Mouse (Mus musculus): ENCODE data around the gene Rnf38. TPM values are rescaled to one million over a fixed set of nuclear protein-coding genes. Genes with fewer than 3 reads are reported as not detected.
A peak's percentile ranks its signal among the peaks of the same experiment; 100 is the strongest.

Rnf38 gene
- polyA plus RNA-seq, 1 experiment = 293 TPM

DNA sequence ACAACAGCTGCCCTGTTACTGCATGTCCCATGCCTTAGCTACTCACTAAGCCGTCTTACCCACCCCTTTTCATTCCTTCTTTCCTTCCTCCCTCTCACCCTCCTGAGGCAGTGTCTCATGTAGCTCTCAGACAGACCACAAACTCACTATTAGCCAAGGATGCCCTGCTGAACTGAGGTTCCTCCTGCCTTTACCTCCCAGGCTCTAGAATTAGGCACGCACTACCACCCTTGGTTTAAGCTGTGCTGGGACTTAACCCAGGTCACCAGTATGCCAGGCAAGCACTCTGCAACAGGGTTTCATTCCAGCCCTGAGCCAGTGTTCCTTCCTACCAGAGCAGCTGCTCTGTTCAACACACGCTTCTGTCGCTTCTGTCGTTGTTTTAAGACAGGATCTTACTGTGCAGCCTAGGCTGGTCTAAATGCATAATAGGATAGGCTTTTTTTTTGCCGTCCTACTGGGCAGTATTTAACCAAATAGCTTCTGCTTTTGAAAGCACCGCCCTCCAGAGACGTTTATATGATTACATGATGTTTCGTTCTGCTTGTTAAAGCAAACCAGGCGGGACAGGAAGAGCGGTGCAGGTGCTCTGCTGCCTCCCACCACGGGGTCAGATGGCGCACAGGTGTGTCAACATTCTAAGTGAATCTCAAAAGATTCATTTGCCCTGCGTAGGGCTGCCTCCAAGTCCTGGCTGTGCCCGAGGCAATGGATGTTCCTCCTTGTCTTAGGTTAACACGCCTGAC is 120.0 kb downstream of the Rnf38 start:
- TF ChIP-seq CTCF (IDR thresholded peaks at IDR 0.05; ENCODE audit: borderline replicate concordance, extremely low read depth, insufficient read depth, insufficient read length) = no peak
- no peak for TF ChIP-seq POLR2A (IDR thresholded peaks at IDR 0.05; ENCODE audit: borderline replicate concordance, extremely low read depth, insufficient read depth, insufficient read length, poor library complexity, severe bottlenecking)
- DNase-seq (ENCODE audit: low read depth) = peak; percentile 31

DNA sequence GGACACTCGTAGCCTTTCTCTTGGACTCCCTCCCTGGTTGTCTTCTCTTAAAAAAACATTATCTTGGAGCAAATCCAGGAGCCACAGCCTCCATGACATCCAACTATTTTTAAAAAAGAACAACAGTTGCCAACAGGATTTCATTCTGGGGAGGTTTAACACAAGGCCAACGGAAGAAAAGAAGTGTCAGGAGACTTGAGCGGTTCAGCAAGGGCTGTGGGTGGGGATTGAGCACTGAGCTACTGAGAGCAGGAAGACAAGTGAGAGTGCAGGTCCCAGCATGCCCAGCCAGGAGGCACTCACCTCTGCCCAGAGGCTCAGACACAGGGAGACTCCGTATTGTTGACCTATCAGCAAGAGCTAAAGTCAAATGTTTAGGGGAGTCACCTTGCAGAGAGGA is 120.8 kb downstream of the Rnf38 start:
- DNase-seq (ENCODE audit: low read depth) = no peak
- no peak for TF ChIP-seq POLR2A (IDR thresholded peaks at IDR 0.05; ENCODE audit: borderline replicate concordance, extremely low read depth, insufficient read depth, insufficient read length, poor library complexity, severe bottlenecking)
- no peak for TF ChIP-seq CTCF (IDR thresholded peaks at IDR 0.05; ENCODE audit: borderline replicate concordance, extremely low read depth, insufficient read depth, insufficient read length)

DNA sequence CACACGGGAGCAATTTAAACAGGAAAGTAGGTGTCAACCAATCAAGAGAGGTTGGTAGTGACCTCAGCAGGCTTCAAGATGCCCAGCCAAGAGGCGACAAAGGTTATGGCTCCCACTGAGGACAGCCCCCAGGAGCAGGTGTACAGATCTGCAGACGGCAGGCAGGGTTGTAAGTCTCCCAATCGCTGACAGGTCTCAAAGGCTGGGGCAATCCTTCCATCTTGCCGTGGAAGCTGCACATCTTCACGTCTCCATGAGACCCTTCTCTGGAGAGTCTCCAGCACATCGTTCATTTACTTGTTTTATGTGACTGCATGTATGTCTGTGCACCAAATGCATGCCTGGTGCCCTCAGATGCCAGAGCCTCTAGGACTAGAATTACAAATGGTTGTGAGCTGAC is 122.8 kb downstream of the Rnf38 start:
- TF ChIP-seq CTCF (IDR thresholded peaks at IDR 0.05; ENCODE audit: borderline replicate concordance, extremely low read depth, insufficient read depth, insufficient read length) = no peak
- TF ChIP-seq POLR2A (IDR thresholded peaks at IDR 0.05; ENCODE audit: borderline replicate concordance, extremely low read depth, insufficient read depth, insufficient read length, poor library complexity, severe bottlenecking) = no peak
- no peak for DNase-seq (ENCODE audit: low read depth)

DNA sequence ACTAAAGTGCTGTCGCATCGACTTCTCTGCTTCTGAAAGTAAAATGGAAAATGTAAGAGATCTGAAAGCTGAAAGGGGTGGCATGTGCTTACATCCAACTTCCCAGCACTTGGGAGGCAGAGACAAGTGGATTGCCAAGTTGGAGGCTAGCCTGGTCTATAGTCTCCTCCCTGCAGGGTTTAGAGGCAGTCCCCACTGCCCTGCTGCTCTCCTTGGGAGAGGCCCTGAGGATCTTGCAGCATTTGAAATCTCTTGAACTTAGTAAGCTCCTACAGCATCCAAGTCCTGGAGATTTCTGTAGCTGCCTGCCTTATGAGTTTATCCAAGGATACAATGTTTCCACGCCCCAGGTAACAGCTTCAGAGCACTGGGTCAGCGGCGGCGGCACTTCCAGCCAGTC is 125.3 kb downstream of the Rnf38 start:
- TF ChIP-seq POLR2A (IDR thresholded peaks at IDR 0.05; ENCODE audit: borderline replicate concordance, extremely low read depth, insufficient read depth, insufficient read length, poor library complexity, severe bottlenecking) = no peak
- no peak for TF ChIP-seq CTCF (IDR thresholded peaks at IDR 0.05; ENCODE audit: borderline replicate concordance, extremely low read depth, insufficient read depth, insufficient read length)
- DNase-seq (ENCODE audit: low read depth) = no peak

DNA sequence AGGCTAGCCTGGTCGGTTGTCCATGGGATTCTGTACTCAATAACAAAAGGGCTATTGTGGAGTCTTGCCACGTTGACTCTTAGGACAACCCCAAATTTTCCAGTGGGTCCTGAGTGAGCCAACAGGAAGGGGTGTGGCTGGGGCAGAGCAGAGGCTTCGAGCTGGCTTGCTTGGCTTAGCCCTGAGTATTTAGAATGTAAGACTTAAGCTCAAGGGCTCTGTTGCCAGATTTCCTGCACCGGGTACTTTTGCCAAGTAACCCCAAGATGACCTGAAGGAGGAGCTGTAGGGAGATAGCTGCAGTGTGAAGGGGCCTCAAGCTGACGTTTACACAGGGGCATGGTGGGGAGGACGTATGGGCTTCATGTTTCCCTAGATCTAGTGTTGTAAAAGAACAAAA is 126.2 kb downstream of the Rnf38 start:
- TF ChIP-seq POLR2A (IDR thresholded peaks at IDR 0.05; ENCODE audit: borderline replicate concordance, extremely low read depth, insufficient read depth, insufficient read length, poor library complexity, severe bottlenecking) (no peak), CTCF (IDR thresholded peaks at IDR 0.05; ENCODE audit: borderline replicate concordance, extremely low read depth, insufficient read depth, insufficient read length) (no peak)
- DNase-seq (ENCODE audit: low read depth) = no peak

DNA sequence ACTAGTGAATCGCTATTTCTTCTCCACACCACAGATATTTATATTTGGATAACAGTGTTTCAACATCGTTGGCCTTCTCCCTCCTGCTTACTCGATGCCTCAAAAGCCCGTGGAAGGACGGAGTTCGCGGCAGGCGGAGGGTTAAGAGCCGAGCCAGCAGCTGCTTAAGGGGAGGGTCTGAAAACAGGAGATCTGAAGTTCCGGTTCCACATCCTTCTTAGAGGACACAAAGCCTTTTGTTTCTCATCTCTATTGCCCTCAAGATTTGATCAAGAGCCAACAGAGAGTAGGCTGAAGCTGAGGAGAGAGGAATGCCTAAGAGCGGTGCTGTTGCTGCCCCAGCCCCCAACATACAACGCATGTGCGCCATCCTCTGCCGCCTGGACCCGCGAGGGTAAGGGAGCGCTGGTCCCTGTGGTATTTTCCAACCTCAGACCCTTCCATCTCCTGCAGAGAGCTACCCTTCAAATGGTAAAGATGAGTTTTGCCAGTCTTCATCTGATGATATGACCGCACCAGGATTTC is 127.2 kb downstream of the Rnf38 start:
- peak; percentile 71 for DNase-seq (ENCODE audit: low read depth)
- TF ChIP-seq CTCF (IDR thresholded peaks at IDR 0.05; ENCODE audit: borderline replicate concordance, extremely low read depth, insufficient read depth, insufficient read length) = no peak
- no peak for TF ChIP-seq POLR2A (IDR thresholded peaks at IDR 0.05; ENCODE audit: borderline replicate concordance, extremely low read depth, insufficient read depth, insufficient read length, poor library complexity, severe bottlenecking)

DNA sequence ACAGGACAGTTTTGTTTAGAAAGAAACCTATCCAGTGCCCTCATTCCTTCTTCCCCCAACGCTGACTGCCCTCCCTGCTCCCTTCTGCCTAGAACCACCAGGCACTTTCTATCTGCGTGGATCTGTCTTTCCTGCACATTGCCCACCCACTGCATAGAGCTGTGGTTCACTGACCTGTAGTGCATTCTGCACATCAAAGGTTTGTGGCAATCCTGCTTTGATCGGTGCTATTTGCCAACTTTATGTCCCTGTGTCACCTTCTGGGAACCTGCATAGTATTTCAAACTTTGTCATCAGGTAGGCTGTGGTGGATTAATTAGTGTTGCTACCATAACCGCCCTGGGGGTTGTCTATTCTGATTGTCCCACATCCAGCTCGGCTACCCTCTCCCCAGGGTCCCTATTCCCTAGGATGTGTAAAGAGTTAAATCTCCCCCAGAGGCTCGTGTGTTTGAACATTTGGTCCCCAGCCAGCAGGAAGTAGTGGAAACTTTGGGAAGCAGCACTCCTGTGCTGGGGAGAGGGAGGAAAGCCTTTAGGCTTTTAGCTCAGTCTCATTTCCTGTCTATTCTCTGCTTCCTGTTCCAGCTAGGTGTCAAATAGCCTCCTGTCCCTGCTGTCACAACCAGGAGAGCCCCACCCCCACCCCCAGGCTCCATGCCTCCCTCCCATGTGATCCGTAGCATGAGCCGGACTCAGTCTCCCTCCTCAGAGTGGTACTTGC is 129.2 kb downstream of the Rnf38 start:
- no peak for TF ChIP-seq POLR2A (IDR thresholded peaks at IDR 0.05; ENCODE audit: borderline replicate concordance, extremely low read depth, insufficient read depth, insufficient read length, poor library complexity, severe bottlenecking)
- DNase-seq (ENCODE audit: low read depth) = no peak

DNA sequence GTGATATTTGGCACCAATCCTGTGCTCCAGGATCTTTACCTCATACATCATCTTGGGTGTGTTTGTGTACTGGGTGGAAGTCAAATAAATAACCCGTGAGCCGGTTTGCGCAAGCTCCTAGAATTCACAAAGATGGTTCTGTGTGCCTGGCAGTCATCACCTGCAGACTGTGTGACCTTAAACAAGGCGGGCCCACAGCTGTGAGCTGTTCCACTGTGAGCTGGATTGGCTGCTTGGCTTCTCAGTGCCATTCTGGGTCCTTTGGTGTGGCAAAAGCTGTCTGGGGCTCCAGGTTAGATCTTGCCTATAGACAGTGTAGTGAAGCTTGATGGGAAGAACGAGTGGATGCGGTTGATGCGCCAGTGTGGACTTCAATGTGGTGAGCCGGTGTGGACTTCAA is 130.0 kb downstream of the Rnf38 start:
- TF ChIP-seq CTCF (IDR thresholded peaks at IDR 0.05; ENCODE audit: borderline replicate concordance, extremely low read depth, insufficient read depth, insufficient read length) (no peak), POLR2A (IDR thresholded peaks at IDR 0.05; ENCODE audit: borderline replicate concordance, extremely low read depth, insufficient read depth, insufficient read length, poor library complexity, severe bottlenecking) (no peak)
- DNase-seq (ENCODE audit: low read depth) = no peak

DNA sequence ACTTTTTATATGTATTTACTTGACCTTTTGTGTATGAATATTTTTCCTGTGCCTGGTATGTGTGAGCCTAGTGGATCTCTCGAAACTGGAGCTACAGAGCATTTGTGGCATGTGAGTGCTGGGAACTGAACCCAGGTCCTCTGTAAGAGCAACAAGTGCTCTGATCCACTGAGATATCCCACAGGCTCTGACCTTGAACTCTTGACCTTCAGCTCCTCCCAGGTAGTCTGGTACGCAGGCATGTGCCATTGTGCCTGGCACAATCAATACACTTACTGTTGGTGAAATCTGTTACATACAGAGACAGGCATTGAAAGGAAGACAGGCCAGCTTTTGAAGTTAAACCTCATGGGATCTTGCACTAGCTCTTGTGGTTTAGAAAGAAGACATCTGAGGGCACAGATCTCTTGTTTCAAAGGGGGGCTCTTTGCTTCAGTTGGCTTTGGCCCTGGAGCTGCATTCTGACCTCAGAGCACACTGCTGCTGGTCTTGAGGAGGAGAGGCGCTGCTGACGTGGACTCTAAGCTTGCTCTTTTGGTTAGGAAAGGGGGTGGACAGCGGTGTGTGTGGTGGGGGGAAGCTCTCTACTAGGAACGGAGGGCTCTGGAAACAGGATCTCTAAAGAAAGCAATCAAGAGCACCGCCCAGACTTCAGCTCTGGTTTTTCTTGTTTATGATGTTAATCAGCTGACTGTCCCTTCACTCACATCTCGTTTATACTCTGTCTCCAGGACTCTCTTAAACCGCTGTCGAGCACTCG is 135.8 kb downstream of the Rnf38 start:
- TF ChIP-seq POLR2A (IDR thresholded peaks at IDR 0.05; ENCODE audit: borderline replicate concordance, extremely low read depth, insufficient read depth, insufficient read length, poor library complexity, severe bottlenecking) = no peak
- TF ChIP-seq CTCF (IDR thresholded peaks at IDR 0.05; ENCODE audit: borderline replicate concordance, extremely low read depth, insufficient read depth, insufficient read length) = no peak
- DNase-seq (ENCODE audit: low read depth) = no peak

DNA sequence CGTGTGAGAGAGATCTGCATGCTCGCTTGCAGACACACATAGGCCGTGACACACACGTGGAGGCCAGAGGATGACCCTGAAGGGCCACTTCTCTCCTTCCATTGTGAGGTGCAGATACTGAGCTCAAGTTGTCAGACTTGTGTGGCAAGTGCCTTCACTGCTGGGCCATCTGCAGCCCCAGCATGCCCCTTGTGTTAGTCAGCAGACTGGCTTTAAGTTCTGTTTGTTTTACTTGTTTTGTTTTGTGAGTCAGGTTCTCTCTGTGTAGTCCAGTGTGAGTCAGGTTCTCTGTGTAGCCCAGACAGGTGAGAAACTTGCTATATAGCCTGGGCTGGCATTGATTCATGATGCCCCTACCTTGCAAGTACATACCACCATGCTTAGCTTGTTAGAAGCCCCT is 139.1 kb downstream of the Rnf38 start:
- TF ChIP-seq POLR2A (IDR thresholded peaks at IDR 0.05; ENCODE audit: borderline replicate concordance, extremely low read depth, insufficient read depth, insufficient read length, poor library complexity, severe bottlenecking) = no peak
- TF ChIP-seq CTCF (IDR thresholded peaks at IDR 0.05; ENCODE audit: borderline replicate concordance, extremely low read depth, insufficient read depth, insufficient read length) = no peak
- DNase-seq (ENCODE audit: low read depth) = no peak

DNA sequence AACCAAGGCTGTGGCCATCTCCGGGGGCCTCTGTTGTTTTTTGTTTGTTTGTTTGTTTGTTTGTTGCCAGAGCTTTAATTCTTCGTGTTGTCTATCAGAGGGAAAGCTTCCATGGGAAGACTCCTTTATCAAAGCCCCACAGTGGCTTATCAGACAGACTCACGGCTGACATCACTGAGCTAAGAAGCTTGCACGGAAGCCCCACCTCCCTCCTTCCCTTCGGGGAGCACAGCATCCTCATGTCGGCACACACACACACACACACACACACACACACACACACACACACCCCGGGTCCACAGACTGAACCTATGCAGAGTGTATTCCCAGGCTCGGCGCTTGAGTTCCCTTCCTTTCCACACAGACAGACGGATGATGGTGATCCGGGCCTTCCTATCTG is 141.2 kb downstream of the Rnf38 start:
- DNase-seq (ENCODE audit: low read depth) = no peak
- TF ChIP-seq POLR2A (IDR thresholded peaks at IDR 0.05; ENCODE audit: borderline replicate concordance, extremely low read depth, insufficient read depth, insufficient read length, poor library complexity, severe bottlenecking) (no peak), CTCF (IDR thresholded peaks at IDR 0.05; ENCODE audit: borderline replicate concordance, extremely low read depth, insufficient read depth, insufficient read length) (no peak)
